In genomic region chr14:25739957-25740565, GRCm38 (mm10) we compare ENCODE assay signal across 12 mouse cellular contexts. TPM values are rescaled to one million over a fixed set of nuclear protein-coding genes. Genes with fewer than 3 reads are reported as not detected.
A peak's percentile ranks its signal among the peaks of the same experiment; 100 is the strongest.
DNase-seq lines count a peak whose midpoint lies in the region; ATAC-seq lines count a peak whose summit lies in the region.
"Had no signal": no experiment of that assay in that cellular context is flagged by ENCODE, and none has a peak within 500 bp of the region (broad histone marks: within the 10 kb centered on the region; RNA-seq: fewer than 3 reads in every experiment).

No protein-coding gene starts in this region.

- peaks cover 75% of the 10 kb centered on the region for H3K4me1 ChIP-seq in heart, embryonic 10.5 days
- peaks cover 64% of the 10 kb centered on the region for H3K4me1 ChIP-seq in limb, embryonic 15.5 days
- peaks cover 13% of the 10 kb centered on the region for H3K4me1 ChIP-seq in midbrain, embryonic 10.5 days

- no peaks in the 10 kb centered on the region for H3K27me3 ChIP-seq in heart, embryonic 10.5 days (ENCODE audit: insufficient read depth, poor library complexity, severe bottlenecking)
- H3K27me3 ChIP-seq in limb, embryonic 15.5 days = no peaks in the 10 kb centered on the region
- H3K27me3 ChIP-seq in midbrain, embryonic 10.5 days (ENCODE audit: low read depth, poor library complexity, severe bottlenecking) = no peaks in the 10 kb centered on the region

- no peak overlapping the region for H3K4me3 ChIP-seq in heart, embryonic 10.5 days
- H3K4me3 ChIP-seq in limb, embryonic 15.5 days = no peak overlapping the region
- no peak overlapping the region for H3K4me3 ChIP-seq in midbrain, embryonic 10.5 days
- H3K4me3 ChIP-seq: erythroblast, embryonic 14.5 days had no signal

- no peak for DNase-seq in heart, embryonic 10.5 days (ENCODE audit: low spot score)
- no peak for DNase-seq in heart, postnatal 4 days
- DNase-seq in cerebellum, adult 8-10 months = peak; percentile 23
- DNase-seq in layer of hippocampus, adult 11-12 months (ENCODE audit: low spot score) = peak; percentile 85
- no peak for DNase-seq in adrenal gland, postnatal 10 days
- DNase-seq in midbrain, embryonic 10.5 days (ENCODE audit: low spot score) = no peak
- DNase-seq: adrenal gland, postnatal 14 days; kidney, adult 2 months had no signal

- ATAC-seq in limb, embryonic 15.5 days (ENCODE audit: insufficient number of reproducible peaks, low FRiP score, low TSS enrichment, low read depth) = no peak
- ATAC-seq in erythroblast, adult 5-6 weeks (replicated peaks; ENCODE audit: low FRiP score, poor library complexity, severe bottlenecking) = no peak

- peak overlapping the region; percentile 16; the same call in 1 of the 2 replicates for H3K27ac ChIP-seq in heart, embryonic 10.5 days
- 0 out of 2 replicates have a peak overlapping the region, but pooled peaks have one; percentile 5 for H3K27ac ChIP-seq in limb, embryonic 15.5 days
- H3K27ac ChIP-seq in midbrain, embryonic 10.5 days (replicated peaks) = no peak overlapping the region
- H3K27ac ChIP-seq: macrophage had no signal

- no peak overlapping the region for H3K4me2 ChIP-seq in limb, embryonic 15.5 days

- H3K9ac ChIP-seq in limb, embryonic 15.5 days = no peak overlapping the region

- 67% methylated on average over 4 of the region's 4 CpGs for WGBS in heart, embryonic 10.5 days
- 63% methylated on average over 4 of the region's 4 CpGs for WGBS in limb, embryonic 15.5 days
- WGBS in midbrain, embryonic 10.5 days = 85% methylated on average over 4 of the region's 4 CpGs

- peaks cover 35% of the 10 kb centered on the region; the same call in 1 of the 2 replicates for H3K36me3 ChIP-seq in heart, embryonic 10.5 days
- H3K36me3 ChIP-seq in limb, embryonic 15.5 days = peaks cover 21% of the 10 kb centered on the region
- H3K36me3 ChIP-seq in midbrain, embryonic 10.5 days = no peaks in the 10 kb centered on the region

- no peaks in the 10 kb centered on the region for H3K9me3 ChIP-seq in heart, embryonic 10.5 days
- H3K9me3 ChIP-seq in limb, embryonic 15.5 days = no peaks in the 10 kb centered on the region
- no peaks in the 10 kb centered on the region for H3K9me3 ChIP-seq in midbrain, embryonic 10.5 days (replicated peaks)

RNA-seq across cellular contexts. Expression of gene Zcchc24, which starts 28.8 kb away (rescaled TPM):
- 15.2 and 16.9 TPM in 2 replicates for polyA plus RNA-seq in heart, embryonic 10.5 days (2016; fragmentation: Nextera tagmentation; extraction: Ambion mirVana)
- 10 to 100 TPM; 48.6 to 52.2 TPM for total RNA-seq in heart, postnatal 4 days (2021)
- 31.6 and 35.4 TPM in 2 replicates for polyA plus RNA-seq in limb, embryonic 15.5 days (2015; fragmentation: Nextera tagmentation; extraction: Ambion mirVana)
- total RNA-seq in adrenal gland, postnatal 10 days (2021) = 10 to 100 TPM; 40.5 to 42.0 TPM
- polyA plus RNA-seq in midbrain, embryonic 10.5 days (2016; fragmentation: Nextera tagmentation; extraction: Ambion mirVana) = 6.4 and 9.9 TPM in 2 replicates
- 2.7 TPM in 1 of 2 replicates, not detected in the other for total RNA-seq in erythroblast, adult 5-6 weeks (2015; ENCODE audit: low replicate concordance)
- 0.94 and 0.98 TPM in 2 replicates for total RNA-seq in erythroblast, adult 5-6 weeks (2017; ENCODE audit: low replicate concordance)

RNA-seq across cellular contexts. Expression of gene Ppif, which starts 46.1 kb away (rescaled TPM):
- polyA plus RNA-seq in heart, embryonic 10.5 days (2016; fragmentation: Nextera tagmentation; extraction: Ambion mirVana) = 65.7 and 104 TPM in 2 replicates
- total RNA-seq in heart, postnatal 4 days (2021) = 100 to 1,000 TPM; 188 to 208 TPM
- 26.4 and 32.1 TPM in 2 replicates for polyA plus RNA-seq in limb, embryonic 15.5 days (2015; fragmentation: Nextera tagmentation; extraction: Ambion mirVana)
- 10 to 100 TPM; 47.9 to 66.6 TPM for total RNA-seq in adrenal gland, postnatal 10 days (2021)
- polyA plus RNA-seq in midbrain, embryonic 10.5 days (2016; fragmentation: Nextera tagmentation; extraction: Ambion mirVana) = 54.7 and 56.1 TPM in 2 replicates
- 11.7 and 16.5 TPM in 2 replicates for total RNA-seq in erythroblast, adult 5-6 weeks (2015; ENCODE audit: low replicate concordance)
- total RNA-seq in erythroblast, adult 5-6 weeks (2017; ENCODE audit: low replicate concordance) = 2.6 and 4.7 TPM in 2 replicates

Comparison
In these comparisons a context has a peak if more than half of its experiments do, and no peak if none do; other contexts are left out.
1. DNase-seq: peak in cerebellum, adult 8-10 months (single experiment) and layer of hippocampus, adult 11-12 months (single experiment); none in heart, embryonic 10.5 days (single experiment), heart, postnatal 4 days (single experiment), adrenal gland, postnatal 10 days (single experiment) and midbrain, embryonic 10.5 days (single experiment).
2. RNA of gene Zcchc24, which starts 28.8 kb away (total RNA-seq): 48.6 to 52.2 TPM in heart, postnatal 4 days and 40.5 to 42.0 TPM in adrenal gland, postnatal 10 days; 0.94 to 2.7 TPM in erythroblast, adult 5-6 weeks; every median in the first group is over 10 times any median in the second.